Mouse (Mus musculus): ENCODE measurements around the gene Sptssb.

DNA sequence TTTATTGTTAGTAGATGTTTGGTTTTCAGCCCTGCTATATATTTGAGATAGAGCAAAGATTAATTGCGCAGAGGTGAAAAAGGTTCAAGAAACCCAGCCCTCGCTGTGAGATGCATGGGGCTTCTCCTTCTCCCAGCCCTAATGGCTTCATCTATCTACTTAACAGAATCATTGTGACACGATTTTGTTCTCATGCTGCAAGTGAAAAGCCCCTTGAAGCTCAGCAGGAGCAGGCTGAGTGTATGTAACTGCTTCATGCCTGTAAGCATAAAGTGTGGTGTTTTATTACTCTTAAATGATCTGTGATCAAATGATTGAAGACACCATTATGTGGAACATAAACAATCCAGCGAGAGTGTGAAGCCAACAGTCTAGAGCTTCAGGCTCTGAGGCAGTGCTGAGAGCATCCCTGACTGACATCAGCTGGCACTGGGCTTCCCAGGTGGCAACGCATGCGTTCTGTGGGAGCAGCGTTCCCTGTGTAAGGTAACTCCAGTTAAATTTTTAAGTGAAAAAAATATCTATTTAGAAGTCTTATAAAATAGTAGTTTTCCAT, 58.8 kb downstream of the Sptssb start:
- no peak for TF ChIP-seq CTCF (IDR thresholded peaks at IDR 0.05; ENCODE audit: extremely low read depth, insufficient read depth, low read length)
- TF ChIP-seq POLR2A (IDR thresholded peaks at IDR 0.05; ENCODE audit: extremely low read depth, insufficient read depth, low read length): no peak
